Mouse (Mus musculus) C2C12 (cell line): ENCODE results near the gene Mob1b. TPM values are rescaled to one million over a fixed set of nuclear protein-coding genes. Genes with fewer than 3 reads are reported as not detected.

Experiments
- H3K27me3 ChIP-seq: one replicate; pipeline ENCODE4 v1.6.1; 2011; ENCODE audit not compliant: control insufficient read depth, insufficient read depth, insufficient read length
- H3K36me3 ChIP-seq: one replicate; pipeline ENCODE4 v1.6.1; 2011; ENCODE audit not compliant: control insufficient read depth, insufficient read depth
- H3K4me3 ChIP-seq: one replicate; pipeline ENCODE4 v1.5.1; 2011; ENCODE audit warnings: mild to moderate bottlenecking, control low read depth; ENCODE audit not compliant: poor library complexity, insufficient read depth, severe bottlenecking
- H3K79me2 ChIP-seq: one replicate; pipeline ENCODE4 v1.6.1; 2011; ENCODE audit not compliant: control insufficient read depth, insufficient read depth
- H3K79me3 ChIP-seq: one replicate; pipeline ENCODE4 v1.6.1; 2011; ENCODE audit warnings: low read depth, control low read depth
- H3ac ChIP-seq: one replicate; pipeline ENCODE3; 2011; ENCODE audit warnings: low read depth; ENCODE audit not compliant: control insufficient read depth, insufficient read length
- CEBPB ChIP-seq: IDR thresholded peaks from one replicate; pipeline ENCODE4 v1.6.1; 2011; ENCODE audit warnings: low read depth, mild to moderate bottlenecking, control low read depth, moderate library complexity
- CTCF ChIP-seq: IDR thresholded peaks from one replicate; pipeline ENCODE4 v1.5.1; 2011; ENCODE audit not compliant: control insufficient read depth, insufficient read depth, insufficient read length
- FOSL1 ChIP-seq: IDR thresholded peaks from one replicate; pipeline ENCODE4 v1.8.0; 2011; ENCODE audit warnings: mild to moderate bottlenecking, low read length; ENCODE audit not compliant: poor library complexity, insufficient read depth, severe bottlenecking
- MAX ChIP-seq: IDR thresholded peaks from one replicate; pipeline ENCODE4 v1.6.1; 2011; ENCODE audit warnings: mild to moderate bottlenecking, control low read depth
- MYOD1 ChIP-seq: IDR thresholded peaks from one replicate; pipeline ENCODE4 v1.6.1; 2011; ENCODE audit warnings: low read depth; ENCODE audit not compliant: control insufficient read depth, insufficient read length
- MYOG ChIP-seq: IDR thresholded peaks from one replicate; pipeline ENCODE4 v1.6.1; 2011; ENCODE audit not compliant: control insufficient read depth, insufficient read length; ENCODE audit errors: extremely low read depth
- USF1 ChIP-seq: IDR thresholded peaks from one replicate; pipeline ENCODE4 v1.6.1; 2011; ENCODE audit warnings: low read depth, mild to moderate bottlenecking, control low read depth, moderate library complexity
- polyA plus RNA-seq: library from polyadenylated mRNA; unstranded; fragments of >200 nt; fragmentation: generic; extraction: Trizol; gene quantifications from one replicate; pipeline ENCODE4 v1.2.1, GENCODE M21; 2012; ENCODE audit warnings: missing spikeins

Gene Mob1b
- polyA plus RNA-seq, 1 experiment, result 5.5 TPM

DNA sequence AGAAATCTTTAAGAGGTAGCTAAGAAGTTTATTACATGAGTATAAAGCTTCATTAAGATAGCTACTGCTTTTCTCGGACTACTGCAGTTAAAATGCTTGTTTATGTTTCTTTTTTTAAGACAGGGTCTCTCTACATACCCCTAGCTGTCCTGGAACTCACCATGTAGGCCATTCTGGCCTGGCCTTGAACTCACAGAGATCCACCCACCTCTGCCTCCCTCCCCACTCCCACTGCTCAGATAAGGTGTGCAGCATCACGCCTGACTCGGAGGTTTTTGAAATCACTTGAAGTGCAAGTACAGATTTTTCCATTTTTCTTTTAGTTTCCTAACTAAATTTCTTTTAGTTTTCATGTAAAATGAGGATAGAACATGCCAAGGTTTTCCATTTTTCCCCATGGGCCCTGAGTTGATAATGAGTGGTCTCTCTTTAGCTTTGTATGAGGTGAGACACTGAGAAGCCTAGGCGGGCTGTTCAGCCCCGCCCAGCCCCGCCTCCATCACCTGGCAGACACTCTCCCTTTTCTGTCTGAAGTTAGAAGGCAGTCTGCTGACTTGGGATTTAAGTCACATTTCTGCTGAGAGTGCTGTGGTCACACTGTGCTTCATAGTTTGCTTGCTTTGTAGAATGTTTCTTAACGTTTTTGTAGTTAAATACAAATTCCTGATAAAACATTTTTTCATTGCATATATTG lies 61.6 kb downstream of the Mob1b start:
- peaks cover 77% of the 10 kb centered on the region for H3K36me3 ChIP-seq
- no peak for TF ChIP-seq MYOG
- TF ChIP-seq USF1, result no peak
- no peak for TF ChIP-seq CTCF
- no peak for TF ChIP-seq CEBPB
- no peak for TF ChIP-seq FOSL1
- no peak for TF ChIP-seq MAX
- TF ChIP-seq MYOD1, result no peak
- H3K79me2 ChIP-seq, result no peaks in the 10 kb centered on the region
- H3ac ChIP-seq, result no peak overlapping the region
- H3K79me3 ChIP-seq, result no peaks in the 10 kb centered on the region
- H3K4me3 ChIP-seq, result no peak overlapping the region
- no peaks in the 10 kb centered on the region for H3K27me3 ChIP-seq

DNA sequence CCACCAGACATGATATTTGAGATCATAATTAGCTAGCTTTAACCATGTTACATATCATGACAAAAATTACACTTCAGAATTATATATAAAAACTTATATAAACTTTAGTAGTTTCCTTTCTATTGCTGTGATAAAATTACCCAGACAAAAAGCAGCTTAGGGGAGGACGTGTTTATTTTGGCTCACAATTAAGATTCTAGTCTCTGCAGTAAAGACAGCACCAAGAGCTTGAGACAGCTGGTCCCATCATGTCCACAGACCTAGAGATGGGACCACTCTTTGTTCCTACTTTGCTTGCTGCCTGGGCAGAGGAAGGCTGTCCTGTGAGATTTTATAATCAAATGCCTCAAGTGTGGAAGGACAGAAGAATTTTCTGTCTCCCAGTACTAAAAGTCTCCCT lies 64.4 kb downstream of the Mob1b start:
- no peaks in the 10 kb centered on the region for H3K27me3 ChIP-seq
- TF ChIP-seq MYOD1 (no peak), MYOG (no peak), CEBPB (no peak), USF1 (no peak), MAX (no peak), CTCF (no peak), FOSL1 (no peak)
- peaks cover 57% of the 10 kb centered on the region for H3K36me3 ChIP-seq
- H3ac ChIP-seq, result no peak overlapping the region
- no peaks in the 10 kb centered on the region for H3K79me2 ChIP-seq
- H3K4me3 ChIP-seq, result no peak overlapping the region
- no peaks in the 10 kb centered on the region for H3K79me3 ChIP-seq

DNA sequence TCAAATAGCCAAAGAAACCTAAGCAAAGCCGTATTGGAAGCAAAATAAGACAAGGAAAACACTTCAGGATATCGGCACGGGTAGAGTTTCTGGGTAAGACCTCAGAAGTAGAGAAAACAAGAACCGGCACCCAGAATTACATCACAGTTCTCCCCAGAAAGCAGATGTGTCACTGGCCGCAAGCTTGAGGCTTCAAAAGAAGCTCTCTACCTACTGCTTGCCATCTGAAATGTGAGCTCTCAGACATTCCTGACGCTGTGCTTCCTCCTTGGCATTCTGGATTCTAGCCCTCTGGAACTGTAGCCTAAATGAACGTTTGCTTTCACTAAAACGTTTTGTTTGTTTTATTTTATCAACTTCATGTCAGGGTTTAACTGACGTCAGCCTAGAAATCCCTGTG lies 70.0 kb downstream of the Mob1b start:
- Histone ChIP-seq H3K79me3 (no peaks in the 10 kb centered on the region), H3K36me3 (peaks cover 6% of the 10 kb centered on the region), H3ac (no peak overlapping the region), H3K4me3 (no peak overlapping the region), H3K27me3 (peaks cover 7% of the 10 kb centered on the region), H3K79me2 (no peaks in the 10 kb centered on the region)
- TF ChIP-seq MAX (no peak), FOSL1 (no peak), MYOD1 (no peak), CTCF (no peak), USF1 (no peak), CEBPB (no peak), MYOG (no peak)

DNA sequence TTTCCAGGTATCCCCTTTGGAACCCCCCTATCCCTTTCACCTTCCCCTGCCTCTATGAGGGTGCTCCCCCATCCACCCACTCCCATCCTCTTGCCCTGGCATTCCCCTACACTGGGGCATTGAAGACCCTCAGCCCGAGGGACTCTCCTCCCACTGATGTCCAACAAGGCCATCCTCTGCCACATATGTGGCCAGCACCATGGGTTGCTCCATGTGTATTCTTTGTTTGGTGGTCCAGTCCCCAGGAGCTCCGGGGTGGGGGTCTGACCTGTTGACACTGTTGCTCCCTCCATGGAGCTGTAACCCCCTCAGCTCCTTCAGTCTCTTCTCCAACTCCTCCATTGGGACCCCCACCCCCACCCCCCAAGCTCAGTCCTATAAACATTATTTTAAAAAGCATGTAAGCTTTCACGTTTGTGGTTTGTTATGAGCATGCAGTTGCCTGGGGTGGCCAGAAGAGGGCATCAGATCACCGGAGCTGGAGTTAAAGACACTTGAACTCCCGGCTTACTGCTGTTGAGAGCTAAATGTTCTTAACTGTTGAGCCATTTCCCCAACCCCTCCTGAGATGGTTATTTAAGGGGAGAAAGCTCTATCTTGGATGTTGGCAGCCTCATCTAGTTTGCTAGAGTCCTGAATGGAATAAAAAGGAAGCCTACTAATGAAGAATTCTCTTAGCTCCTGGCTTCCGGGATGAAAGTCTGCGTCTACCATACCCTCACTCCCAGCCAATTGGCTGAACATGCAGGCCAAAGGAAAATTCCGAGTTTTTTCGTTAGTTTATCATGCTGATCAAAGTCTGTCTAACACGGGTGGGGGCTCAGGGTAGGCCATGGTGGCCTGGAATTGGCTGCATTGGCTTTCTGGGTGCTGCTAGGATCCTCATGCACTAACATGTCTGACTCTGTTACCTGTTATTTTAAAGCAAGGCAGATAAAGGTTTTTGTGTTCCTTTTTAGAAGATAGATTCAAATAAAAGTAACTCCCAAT lies 70.9 kb downstream of the Mob1b start:
- H3K4me3 ChIP-seq, result no peak overlapping the region
- H3ac ChIP-seq, result no peak overlapping the region
- H3K36me3 ChIP-seq, result no peaks in the 10 kb centered on the region
- H3K79me3 ChIP-seq, result no peaks in the 10 kb centered on the region
- H3K27me3 ChIP-seq, result peaks cover 7% of the 10 kb centered on the region
- no peaks in the 10 kb centered on the region for H3K79me2 ChIP-seq
- TF ChIP-seq FOSL1 (no peak), MYOD1 (no peak), CEBPB (no peak), USF1 (no peak), MYOG (no peak), MAX (no peak), CTCF (peak; percentile 19)

DNA sequence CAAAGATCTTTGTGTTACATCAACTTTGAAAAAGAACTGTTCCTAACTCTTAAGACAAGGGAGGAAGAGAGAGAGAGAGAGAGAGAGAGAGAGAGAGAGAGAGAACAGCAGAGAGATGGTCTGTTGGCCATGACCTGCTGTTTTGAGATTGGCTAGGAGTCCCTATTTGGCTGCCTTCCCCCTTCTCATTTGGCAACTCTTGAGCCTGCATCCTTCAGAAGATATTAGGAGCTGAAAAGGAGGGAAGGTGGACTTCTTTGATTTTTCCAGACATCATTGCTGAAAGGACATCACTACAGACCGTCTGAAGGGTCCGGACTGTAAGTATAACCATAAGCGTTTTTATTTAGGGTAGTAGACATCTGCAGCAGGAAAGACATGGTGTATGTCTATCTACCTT lies 73.0 kb downstream of the Mob1b start:
- peaks cover 7% of the 10 kb centered on the region for H3K27me3 ChIP-seq
- no peak overlapping the region for H3ac ChIP-seq
- no peaks in the 10 kb centered on the region for H3K36me3 ChIP-seq
- no peak for TF ChIP-seq MYOG
- TF ChIP-seq FOSL1, result no peak
- no peak for TF ChIP-seq CEBPB
- TF ChIP-seq MAX, result no peak
- TF ChIP-seq CTCF, result no peak
- no peak for TF ChIP-seq USF1
- no peak for TF ChIP-seq MYOD1
- no peaks in the 10 kb centered on the region for H3K79me2 ChIP-seq
- H3K79me3 ChIP-seq, result no peaks in the 10 kb centered on the region
- H3K4me3 ChIP-seq, result no peak overlapping the region
